Mouse (Mus musculus) limb, embryonic 14.5 days (tissue): ENCODE measurements around the gene Msantd1. TPM values are rescaled to one million over a fixed set of nuclear protein-coding genes. Genes with fewer than 3 reads are reported as not detected.

Experiments
- ATAC-seq: fragments of 200-750 bp; cut with Nextera tagmentation; 2 replicates; pipeline ENCODE4 v1.8.0; 2017; ENCODE audit warnings: low read depth, moderate number of reproducible peaks, moderate TSS enrichment; ENCODE audit not compliant: low FRiP score
- DNase-seq: peaks from one replicate; pipeline ENCODE4 v3.0.0-alpha.2; 2015; ENCODE audit warnings: low spot score
- H3K27ac ChIP-seq: fragments of 300-500 bp; sonication (generic); replicated peaks from 2 replicates; pipeline ENCODE4 v1.5.1; 2014; ENCODE audit warnings: low read depth, mild to moderate bottlenecking, low read length, moderate library complexity, mixed read lengths
- H3K27me3 ChIP-seq: fragments of 300-500 bp; sonication (generic); 2 replicates; pipeline ENCODE4 v1.6.1; 2014; ENCODE audit warnings: low read length, mixed read lengths; ENCODE audit not compliant: control insufficient read depth, insufficient read depth
- H3K36me3 ChIP-seq: fragments of 300-500 bp; sonication (generic); 2 replicates; pipeline ENCODE4 v1.6.1; 2014; ENCODE audit warnings: mild to moderate bottlenecking, low read length, moderate library complexity, mixed read lengths; ENCODE audit not compliant: control insufficient read depth, insufficient read depth
- H3K4me1 ChIP-seq: fragments of 300-500 bp; sonication (generic); 2 replicates; pipeline ENCODE4 v1.6.1; 2014; ENCODE audit warnings: antibody characterized with exemption, low read length, mixed read lengths; ENCODE audit not compliant: control insufficient read depth, insufficient read depth
- H3K4me2 ChIP-seq: fragments of 300-500 bp; sonication (generic); replicated peaks from 2 replicates; pipeline ENCODE4 v1.6.1; 2014; ENCODE audit warnings: low read depth, mild to moderate bottlenecking, low read length, moderate library complexity; ENCODE audit not compliant: severe bottlenecking
- H3K4me3 ChIP-seq: fragments of 300-500 bp; sonication (generic); replicated peaks from 2 replicates; pipeline ENCODE4 v1.5.1; 2014; ENCODE audit warnings: low read length
- H3K9ac ChIP-seq: fragments of 300-500 bp; sonication (generic); 2 replicates; pipeline ENCODE4 v1.6.1; 2014; ENCODE audit warnings: mild to moderate bottlenecking, low read depth, low read length, moderate library complexity; ENCODE audit not compliant: severe bottlenecking
- H3K9me3 ChIP-seq: fragments of 300-500 bp; sonication (generic); 2 replicates; pipeline ENCODE4 v1.6.1; 2016; ENCODE audit warnings: low read length; ENCODE audit not compliant: control insufficient read depth
- POLR2A ChIP-seq: fragments of 200-500 bp; IDR thresholded peaks from 2 replicates; pipeline ENCODE4 v1.8.0; 2012; ENCODE audit warnings: inconsistent platforms, mild to moderate bottlenecking, moderate library complexity, borderline replicate concordance; ENCODE audit not compliant: insufficient read depth, insufficient read length; ENCODE audit errors: extremely low read depth
- WGBS: fragments of 180-500 bp; shearing (Covaris S2); extraction: QIAGEN DNeasy Blood & Tissue Kit; methylation state at CpG from one replicate; pipeline ENCODE4 v1.1.7; 2014; 5-methylcytosine and 5-hydroxymethylcytosine counted together
- polyA plus RNA-seq, 2 experiments: library from polyadenylated mRNA; depleted of rRNA in 1 of 2; stranded (reverse) in 1 of 2; unstranded in 1 of 2; fragments of >200 nt; fragmentation: Nextera tagmentation in 1 of 2; extraction: Ambion mirVana in 1 of 2; gene quantifications; 2 replicates each; pipeline versions ENCODE4 v1.2.1 to v1.2.3; 2012 to 2014

The Msantd1 gene
- polyA plus RNA-seq, 2 experiments, result 0.77 to 5.8 TPM

GRCm38 (mm10) chr5:34933461-34933860, 25.6 kb downstream of the Msantd1 start:
- H3K9me3 ChIP-seq, result no peaks in the 10 kb centered on the region
- no peak overlapping the region for H3K4me3 ChIP-seq
- TF ChIP-seq POLR2A, result no peak
- no peak for DNase-seq
- ATAC-seq, result no peak
- 100% methylated on average over 1 of the region's 1 CpGs for WGBS
- no peaks in the 10 kb centered on the region for H3K36me3 ChIP-seq
- no peak overlapping the region for H3K9ac ChIP-seq
- no peak overlapping the region for H3K4me2 ChIP-seq
- H3K27me3 ChIP-seq, result no peaks in the 10 kb centered on the region
- H3K27ac ChIP-seq, result no peak overlapping the region
- H3K4me1 ChIP-seq, result peaks cover 17% of the 10 kb centered on the region

DNA sequence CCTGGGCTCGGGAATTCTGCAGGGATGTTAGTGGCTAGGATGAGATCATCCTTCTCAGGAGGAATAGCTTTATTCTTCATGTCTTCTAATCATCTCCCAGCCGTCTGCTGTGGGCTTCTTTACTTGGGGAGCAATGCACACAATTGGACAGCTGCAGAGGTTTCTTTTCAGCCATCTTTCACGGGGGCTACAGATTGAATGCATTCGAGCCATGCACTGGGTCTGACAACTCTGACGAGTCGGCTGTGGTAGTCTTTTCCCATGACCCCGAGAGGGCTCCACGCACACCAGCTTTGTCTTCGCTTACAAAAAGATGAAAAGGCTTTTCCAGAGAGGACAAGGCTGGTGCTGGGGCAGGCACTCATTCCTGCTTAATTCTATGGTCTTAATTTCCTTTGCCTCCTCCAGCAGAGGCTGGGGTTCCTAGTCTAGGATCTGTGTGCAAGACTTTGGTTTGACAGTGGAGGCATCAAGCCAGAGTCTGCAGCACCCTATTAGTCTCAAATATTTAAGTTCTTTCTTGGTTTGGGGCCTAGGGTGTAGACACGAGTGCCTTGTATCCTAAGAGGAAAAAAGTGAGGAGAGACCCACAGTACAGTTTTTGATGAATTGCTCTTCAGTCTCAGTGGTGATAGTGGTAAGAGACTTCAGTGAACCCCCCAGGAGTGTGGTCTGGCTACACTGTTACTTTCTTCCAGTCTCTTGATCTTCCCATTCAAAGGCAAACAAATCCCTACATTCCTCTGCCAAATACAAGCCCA, 34.1 kb downstream of the Msantd1 start:
- no peak overlapping the region for H3K9ac ChIP-seq
- no peaks in the 10 kb centered on the region for H3K9me3 ChIP-seq
- no peak for ATAC-seq
- no peak overlapping the region for H3K4me3 ChIP-seq
- no peak for DNase-seq
- no peak overlapping the region for H3K27ac ChIP-seq
- H3K36me3 ChIP-seq, result no peaks in the 10 kb centered on the region
- no peak overlapping the region for H3K4me2 ChIP-seq
- no peak for TF ChIP-seq POLR2A
- no peaks in the 10 kb centered on the region for H3K27me3 ChIP-seq
- H3K4me1 ChIP-seq, result no peaks in the 10 kb centered on the region
- 75% methylated on average over 10 of the region's 10 CpGs for WGBS

GRCm38 (mm10) chr5:34943428-34943827, 35.6 kb downstream of the Msantd1 start:
- no peak overlapping the region for H3K4me2 ChIP-seq
- no peak for TF ChIP-seq POLR2A
- H3K4me3 ChIP-seq, result no peak overlapping the region
- ATAC-seq (no peak), DNase-seq (no peak)
- no peaks in the 10 kb centered on the region for H3K36me3 ChIP-seq
- H3K9me3 ChIP-seq, result no peaks in the 10 kb centered on the region
- WGBS, result 79% methylated on average over 3 of the region's 3 CpGs
- no peaks in the 10 kb centered on the region for H3K4me1 ChIP-seq
- H3K27ac ChIP-seq, result no peak overlapping the region
- H3K9ac ChIP-seq, result no peak overlapping the region
- H3K27me3 ChIP-seq, result no peaks in the 10 kb centered on the region

DNA sequence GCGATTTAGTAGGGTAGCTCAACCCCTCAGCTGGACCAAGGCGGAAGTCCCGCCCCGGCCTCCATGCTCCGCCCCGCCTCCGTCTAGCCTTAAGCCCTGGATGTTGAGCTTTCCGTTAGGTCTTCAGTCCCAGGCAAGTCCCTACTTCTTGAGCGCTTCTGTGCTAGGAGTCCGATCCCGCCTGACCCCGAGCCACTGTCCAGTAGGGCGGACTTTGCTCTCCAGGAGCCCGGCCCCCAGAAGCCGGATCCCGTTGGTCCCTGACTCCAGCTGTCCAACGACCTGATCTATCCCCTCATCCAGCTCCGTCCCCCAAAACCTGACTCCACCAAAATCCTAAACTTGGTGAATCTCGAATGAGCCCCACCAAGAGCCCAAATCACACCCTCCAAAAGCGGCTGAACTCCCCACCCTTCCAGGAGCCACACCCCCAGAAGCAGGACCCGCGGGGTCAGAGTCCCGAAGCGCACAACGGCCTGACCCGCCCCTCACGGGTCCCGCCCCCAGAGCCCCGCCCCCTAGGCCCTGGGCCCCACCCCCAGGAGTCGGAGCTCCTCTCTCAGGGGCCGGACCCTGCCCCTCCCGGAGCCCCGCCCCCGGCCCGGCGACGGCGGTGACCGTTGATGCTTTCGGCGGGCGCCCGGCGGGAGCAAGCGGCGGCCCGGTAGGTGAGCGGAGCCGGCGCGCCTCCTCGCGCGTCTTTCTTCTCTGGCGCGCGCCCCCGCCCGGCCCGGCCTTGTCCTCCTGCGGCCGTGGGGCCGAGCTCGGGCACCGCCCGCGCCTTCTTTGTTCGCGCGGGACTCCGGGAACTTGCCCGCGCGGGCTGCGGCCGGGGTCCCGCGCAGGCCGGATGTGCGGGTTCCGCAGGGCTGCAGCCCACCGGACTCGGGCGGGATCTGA, 41.3 kb downstream of the Msantd1 start, which contains the start of gene Rgs12:
Gene Rgs12, plus strand, starts transcription at position 585 of the 900 bp plus-strand sequence.
- H3K9me3 ChIP-seq, result no peaks in the 10 kb centered on the region
- H3K4me2 ChIP-seq, result peak within 1 kb of the TSS; percentile 71
- H3K4me3 ChIP-seq, result peak within 1 kb of the TSS; percentile 92
- DNase-seq, result peak; percentile 71
- peak; percentile 98 for ATAC-seq
- no peaks in the 10 kb centered on the region for H3K27me3 ChIP-seq
- H3K27ac ChIP-seq, result peak within 1 kb of the TSS; percentile 93
- H3K9ac ChIP-seq, result peak within 1 kb of the TSS; percentile 95
- H3K36me3 ChIP-seq, result peaks cover 10% of the 10 kb centered on the region; the same call in 1 of the 2 replicates
- 0% methylated on average over 60 of the region's 84 CpGs for WGBS
- TF ChIP-seq POLR2A, result peak; percentile 60; the same call in 1 of the 2 replicates
- peaks cover 12% of the 10 kb centered on the region for H3K4me1 ChIP-seq

- Histone ChIP-seq H3K36me3 (peaks cover 10% of the 10 kb centered on the region; the same call in 1 of the 2 replicates), H3K27ac (peak overlapping the region; percentile 93), H3K27me3 (no peaks in the 10 kb centered on the region), H3K4me2 (peak overlapping the region; percentile 71), H3K9ac (peak overlapping the region; percentile 95), H3K4me3 (peak overlapping the region; percentile 92), H3K9me3 (no peaks in the 10 kb centered on the region), H3K4me1 (peaks cover 12% of the 10 kb centered on the region)
- under 1% methylated on average over 12 of the region's 12 CpGs for WGBS
- ATAC-seq, result no peak; the same call in 1 of the 2 replicates
- DNase-seq, result no peak
- no peak for TF ChIP-seq POLR2A
Observed at GRCm38 (mm10) chr5:34949769-34950211, 42.0 kb downstream of the Msantd1 start.
